Mouse (Mus musculus) G1E (cell line): ENCODE data around the gene Pamr1.

Source experiments
- CTCF ChIP-seq: IDR thresholded peaks from 2 replicates; pipeline ENCODE4 v1.5.1; 2012; ENCODE audit warnings: low read depth, low read length, inconsistent platforms, mixed read lengths
- GATA1 ChIP-seq: IDR thresholded peaks from 2 replicates; pipeline ENCODE4 v1.6.1; 2012; ENCODE audit warnings: borderline replicate concordance, low read length, inconsistent platforms, mixed read lengths
- GATA2 ChIP-seq: IDR thresholded peaks from 2 replicates; pipeline ENCODE4 v1.6.1; 2012; ENCODE audit warnings: low read depth, low read length, inconsistent platforms, borderline replicate concordance

- TF ChIP-seq CTCF, result no peak
- no peak for TF ChIP-seq GATA2
- no peak for TF ChIP-seq GATA1
These were observed 135.7 kb downstream of the Pamr1 start for GRCm38 (mm10) chr2:102685371-102686107.
